ENCODE assay signal across 16 mouse cellular contexts in genomic region chr5:21348366-21348765, GRCm38 (mm10). TPM values are rescaled to one million over a fixed set of nuclear protein-coding genes. Genes with fewer than 3 reads are reported as not detected.
A peak's percentile ranks its signal among the peaks of the same experiment; 100 is the strongest.
DNase-seq lines count a peak whose midpoint lies in the region; ATAC-seq and TF ChIP-seq lines count a peak whose summit lies in the region.
"Had no signal": no experiment of that assay in that cellular context is flagged by ENCODE, and none has a peak within 500 bp of the region (broad histone marks: within the 10 kb centered on the region; RNA-seq: fewer than 3 reads in every experiment).

No protein-coding gene starts in this region.

- H3K4me1 ChIP-seq in heart, embryonic 12.5 days (replicated peaks): peaks cover 5% of the 10 kb centered on the region
- H3K4me1 ChIP-seq in testis, adult 2 months (ENCODE audit: control insufficient read depth, insufficient read depth, low read length): no peaks in the 10 kb centered on the region
- H3K4me1 ChIP-seq in forebrain, postnatal 0 days (ENCODE audit: insufficient read depth): no peaks in the 10 kb centered on the region
- H3K4me1 ChIP-seq in midbrain, postnatal 0 days (ENCODE audit: insufficient read depth, low read length): no peaks in the 10 kb centered on the region
- H3K4me1 ChIP-seq: stomach, embryonic 15.5 days had no signal

- no peaks in the 10 kb centered on the region for H3K9me3 ChIP-seq in heart, embryonic 12.5 days (replicated peaks)
- no peaks in the 10 kb centered on the region for H3K9me3 ChIP-seq in forebrain, postnatal 0 days (ENCODE audit: low read length)
- H3K9me3 ChIP-seq in midbrain, postnatal 0 days (ENCODE audit: low read length): no peaks in the 10 kb centered on the region
- H3K9me3 ChIP-seq: limb, embryonic 12.5 days; stomach, embryonic 15.5 days had no signal

- no peak overlapping the region for H3K4me2 ChIP-seq in heart, embryonic 12.5 days
- H3K4me2 ChIP-seq in forebrain, postnatal 0 days (ENCODE audit: low read depth): no peak overlapping the region
- H3K4me2 ChIP-seq in midbrain, postnatal 0 days (ENCODE audit: low read depth, low read length, poor library complexity, severe bottlenecking): no peak overlapping the region
- H3K4me2 ChIP-seq: limb, embryonic 12.5 days; stomach, embryonic 15.5 days had no signal

- no peak for TF ChIP-seq CTCF in testis, adult 2 months (IDR thresholded peaks at IDR 0.05; ENCODE audit: control insufficient read depth, insufficient read depth, insufficient replicate concordance, low read depth, low read length)
- TF ChIP-seq CTCF in forebrain, postnatal 0 days (IDR thresholded peaks at IDR 0.05; ENCODE audit: low read depth): no peak
- TF ChIP-seq CTCF in midbrain, postnatal 0 days (IDR thresholded peaks at IDR 0.05): no peak

- no peaks in the 10 kb centered on the region for H3K27me3 ChIP-seq in heart, embryonic 12.5 days (replicated peaks)
- H3K27me3 ChIP-seq in testis, adult 2 months (ENCODE audit: control insufficient read depth, insufficient read depth, low read length): no peaks in the 10 kb centered on the region
- no peaks in the 10 kb centered on the region for H3K27me3 ChIP-seq in forebrain, postnatal 0 days (ENCODE audit: insufficient read depth, low read length)
- H3K27me3 ChIP-seq in midbrain, postnatal 0 days (ENCODE audit: insufficient read depth, low read length): no peaks in the 10 kb centered on the region
- H3K27me3 ChIP-seq: limb, embryonic 12.5 days; stomach, embryonic 15.5 days had no signal

- peak; percentile 95 for DNase-seq in heart, adult 11 months
- DNase-seq in testis, postnatal 10 days (ENCODE audit: low spot score): no peak
- peak; percentile 33 to 55 for DNase-seq in adrenal gland, postnatal 36 days
- DNase-seq in heart, postnatal 25 days (ENCODE audit: low spot score): peak; percentile 41
- no peak for DNase-seq in forebrain, postnatal 0 days
- no peak for DNase-seq in midbrain, postnatal 0 days (ENCODE audit: low spot score)
- DNase-seq: cerebellum, postnatal 10 days; kidney, adult 9 months; kidney, postnatal 4 days; thymus, postnatal 25 days had no signal

- no peak for ATAC-seq in heart, embryonic 12.5 days (ENCODE audit: insufficient number of reproducible peaks, low FRiP score)
- no peak for ATAC-seq in forebrain, postnatal 0 days
- no peak for ATAC-seq in midbrain, postnatal 0 days (ENCODE audit: low FRiP score)
- ATAC-seq: midbrain, embryonic 16.5 days had no signal

- WGBS in heart, embryonic 12.5 days: 68% methylated on average over 7 of the region's 7 CpGs
- 91% methylated on average over 7 of the region's 7 CpGs for WGBS in forebrain, postnatal 0 days
- WGBS in midbrain, postnatal 0 days: 90% methylated on average over 7 of the region's 7 CpGs

- no peak overlapping the region for H3K27ac ChIP-seq in heart, embryonic 12.5 days (ENCODE audit: poor library complexity, severe bottlenecking)
- H3K27ac ChIP-seq in testis, adult 2 months (ENCODE audit: control insufficient read depth, insufficient read depth, low read depth, low read length): peak overlapping the region; percentile 62; the same call in 1 of the 2 replicates
- no peak overlapping the region for H3K27ac ChIP-seq in forebrain, postnatal 0 days (ENCODE audit: low read depth, low read length)
- no peak overlapping the region for H3K27ac ChIP-seq in midbrain, postnatal 0 days (ENCODE audit: low read depth, low read length)
- H3K27ac ChIP-seq: limb, embryonic 12.5 days; liver, embryonic 14.5 days; stomach, embryonic 15.5 days had no signal

- intact Hi-C loops in heart, postnatal 25 days (cut with DNase I): no loop called here

- H3K9ac ChIP-seq in heart, embryonic 12.5 days: no peak overlapping the region
- no peak overlapping the region for H3K9ac ChIP-seq in forebrain, postnatal 0 days
- H3K9ac ChIP-seq in midbrain, postnatal 0 days (replicated peaks; ENCODE audit: low read length, poor library complexity, severe bottlenecking): no peak overlapping the region
- H3K9ac ChIP-seq: limb, embryonic 12.5 days; liver, embryonic 14.5 days; stomach, embryonic 15.5 days had no signal

- H3K4me3 ChIP-seq in heart, embryonic 12.5 days: no peak overlapping the region
- no peak overlapping the region for H3K4me3 ChIP-seq in testis, adult 2 months (ENCODE audit: control insufficient read depth, low read depth, low read length)
- no peak overlapping the region for H3K4me3 ChIP-seq in forebrain, postnatal 0 days (ENCODE audit: low read depth, low read length)
- H3K4me3 ChIP-seq in midbrain, postnatal 0 days (ENCODE audit: low read depth, low read length): no peak overlapping the region
- H3K4me3 ChIP-seq: limb, embryonic 12.5 days; stomach, embryonic 15.5 days had no signal

- no peak for TF ChIP-seq POLR2A in testis, adult 2 months (IDR thresholded peaks at IDR 0.05; ENCODE audit: control insufficient read depth, low read depth, low read length)

- no peaks in the 10 kb centered on the region for H3K36me3 ChIP-seq in heart, embryonic 12.5 days
- H3K36me3 ChIP-seq in testis, adult 2 months (ENCODE audit: control insufficient read depth, insufficient read depth, low read length): no peaks in the 10 kb centered on the region
- no peaks in the 10 kb centered on the region for H3K36me3 ChIP-seq in forebrain, postnatal 0 days (ENCODE audit: insufficient read depth)
- no peaks in the 10 kb centered on the region for H3K36me3 ChIP-seq in midbrain, postnatal 0 days (ENCODE audit: insufficient read depth, low read length)
- H3K36me3 ChIP-seq: limb, embryonic 12.5 days; stomach, embryonic 15.5 days had no signal

RNA-seq across cellular contexts. Expression of gene Fgl2, which starts 24.1 kb away (rescaled TPM):
- 34.2 and 35.3 TPM in 2 replicates for polyA plus RNA-seq in heart, embryonic 12.5 days (2016; fragmentation: Nextera tagmentation; extraction: Ambion mirVana)
- polyA plus RNA-seq in testis, adult 2 months (2012; rRNA removed): 6.5 and 10.0 TPM in 2 replicates
- 10 to 100 TPM in 1 of 2 experiments, 1 to 10 TPM in 1; 5.8 to 10.1 TPM for total RNA-seq in adrenal gland, postnatal 36 days (2021)
- total RNA-seq in heart, postnatal 25 days (2021): 10 to 100 TPM; 31.9 to 37.7 TPM
- total RNA-seq in forebrain, postnatal 0 days (2014; rRNA removed): 3.2 and 4.1 TPM in 2 replicates
- polyA plus RNA-seq in forebrain, postnatal 0 days (2015; fragmentation: Nextera tagmentation; extraction: Ambion mirVana): 0.70 and 1.1 TPM in 2 replicates
- 3.0 and 4.1 TPM in 2 replicates for total RNA-seq in midbrain, postnatal 0 days (2014; rRNA removed)
- 1.7 and 1.9 TPM in 2 replicates for polyA plus RNA-seq in midbrain, postnatal 0 days (2015; fragmentation: Nextera tagmentation; extraction: Ambion mirVana)

Comparison
In these comparisons a context has a peak if more than half of its experiments do, and no peak if none do; other contexts are left out.
1. DNase-seq: peak in heart, adult 11 months (single experiment), adrenal gland, postnatal 36 days (2 of 2) and heart, postnatal 25 days (single experiment); none in testis, postnatal 10 days (single experiment), forebrain, postnatal 0 days (single experiment) and midbrain, postnatal 0 days (single experiment).